ENCODE assay signal across 8 mouse cellular contexts in genomic region chr11:60104810-60105592, GRCm38 (mm10). TPM values are rescaled to one million over a fixed set of nuclear protein-coding genes. Genes with fewer than 3 reads are reported as not detected.
A peak's percentile ranks its signal among the peaks of the same experiment; 100 is the strongest.
DNase-seq lines count a peak whose midpoint lies in the region; ATAC-seq and TF ChIP-seq lines count a peak whose summit lies in the region.

TSS of gene Rai1 (plus strand) at chr11:60105013.

- H3K4me2 ChIP-seq in hindbrain, embryonic 12.5 days (replicated peaks), result peak within 1 kb of the TSS; percentile 87

- ATAC-seq in hindbrain, embryonic 12.5 days (ENCODE audit: low FRiP score), result peak; percentile 81

- no peaks in the 10 kb centered on the region for H3K27me3 ChIP-seq in MEL (ENCODE audit: control insufficient read depth in 1 of 2, insufficient read depth in 2 of 2, low read length in 2 of 2)
- no peaks in the 10 kb centered on the region for H3K27me3 ChIP-seq in hindbrain, embryonic 12.5 days

- H3K4me1 ChIP-seq in MEL (ENCODE audit: control insufficient read depth in 1 of 2, insufficient read depth in 2 of 2, low read length in 2 of 2), result peaks cover 41 to 65% of the 10 kb centered on the region in 2 experiments
- H3K4me1 ChIP-seq in hindbrain, embryonic 12.5 days, result peaks cover 41% of the 10 kb centered on the region

- DNase-seq in MEL (ENCODE audit: low read depth, low spot score), result peak; percentile 91
- peak; percentile 98 to 99 for DNase-seq in cerebellum, postnatal 14 days
- DNase-seq in frontal cortex, postnatal 14 days (ENCODE audit: low spot score in 2 of 2), result peak; percentile 73 to 87
- peak; percentile 93 for DNase-seq in layer of hippocampus, postnatal 14 days (ENCODE audit: low spot score in 2 of 2)
- peak; percentile 95 for DNase-seq in lung, postnatal 14 days
- peak; percentile 93 for DNase-seq in ovary, postnatal 36 days (ENCODE audit: low spot score)
- peak; percentile 98 for DNase-seq in thymus, postnatal 25 days

- H3K79me2 ChIP-seq in MEL (ENCODE audit: control insufficient read depth, insufficient read depth, low read length, poor library complexity), result peaks cover 52% of the 10 kb centered on the region

- peak within 1 kb of the TSS; percentile 96 for H3K9ac ChIP-seq in MEL (ENCODE audit: control insufficient read depth, low read depth, low read length, poor library complexity, severe bottlenecking)
- peak within 1 kb of the TSS; percentile 97 for H3K9ac ChIP-seq in hindbrain, embryonic 12.5 days

- WGBS in hindbrain, embryonic 12.5 days, result under 1% methylated on average over 96 of the region's 105 CpGs

- no peaks in the 10 kb centered on the region for H3K9me3 ChIP-seq in MEL (replicated peaks; ENCODE audit: insufficient read depth, low read length)
- no peaks in the 10 kb centered on the region for H3K9me3 ChIP-seq in hindbrain, embryonic 12.5 days (replicated peaks)

- TF ChIP-seq RAD21 in MEL (IDR thresholded peaks at IDR 0.05; ENCODE audit: low read depth, low read length), result peak; percentile 68

- H3K4me3 ChIP-seq in MEL (ENCODE audit: control insufficient read depth in 1 of 2, insufficient read depth in 1 of 2, low read depth in 2 of 2, low read length in 2 of 2), result peak within 1 kb of the TSS; percentile 89 to 94
- peak within 1 kb of the TSS; percentile 91 for H3K4me3 ChIP-seq in hindbrain, embryonic 12.5 days

- TF ChIP-seq CTCF in MEL (IDR thresholded peaks at IDR 0.05 in 2 of 3, conservative IDR thresholded peaks at IDR 0.05 in 1 of 3; ENCODE audit: control insufficient read depth in 1 of 3, insufficient read depth in 1 of 3, low read depth in 2 of 3, low read length in 3 of 3, poor library complexity in 1 of 3, severe bottlenecking in 1 of 3), result peak; percentile 68 to 98 (median 91); a peak in 5 of 6 replicates

- H3K27ac ChIP-seq in MEL (ENCODE audit: control insufficient read depth, low read depth, low read length), result peak within 1 kb of the TSS; percentile 86
- peak within 1 kb of the TSS; percentile 94 for H3K27ac ChIP-seq in hindbrain, embryonic 12.5 days

- peak; percentile 61 to 75; a peak in 2 of 4 replicates for TF ChIP-seq POLR2A in MEL (IDR thresholded peaks at IDR 0.05; ENCODE audit: control insufficient read depth in 1 of 2, insufficient read depth in 1 of 2, low read depth in 1 of 2, low read length in 2 of 2, poor library complexity in 1 of 2)

- H3K36me3 ChIP-seq in MEL (ENCODE audit: control insufficient read depth in 1 of 2, insufficient read depth in 2 of 2, low read length in 2 of 2), result peaks cover 0 to 65% of the 10 kb centered on the region in 2 experiments; a peak in 3 of 4 replicates
- no peaks in the 10 kb centered on the region for H3K36me3 ChIP-seq in hindbrain, embryonic 12.5 days

- peak in 1 of 2 experiments; percentile 49; a peak in 2 of 4 replicates for TF ChIP-seq EP300 in MEL (IDR thresholded peaks at IDR 0.05; ENCODE audit: low read depth in 1 of 2, low read length in 2 of 2)

TF ChIP-seq in MEL, 35 proteins besides CTCF, POLR2A, EP300 and RAD21:
- TF ChIP-seq MYC (IDR thresholded peaks at IDR 0.05; ENCODE audit: low read depth, low read length), result peak; percentile 75; the same call in 1 of the 2 replicates
- no peak for TF ChIP-seq GABPA (IDR thresholded peaks at IDR 0.05; ENCODE audit: low read depth, low read length)
- TF ChIP-seq UBTF (IDR thresholded peaks at IDR 0.05; ENCODE audit: borderline replicate concordance, insufficient read depth, low read depth, low read length), result 0 out of 2 replicates have a peak, but pooled peaks have one; percentile 52
- peak; percentile 21; the same call in 1 of the 2 replicates for TF ChIP-seq NRF1 (IDR thresholded peaks at IDR 0.05; ENCODE audit: insufficient read depth, low read depth, low read length, poor library complexity, severe bottlenecking)
- TF ChIP-seq ZMIZ1 (IDR thresholded peaks at IDR 0.05; ENCODE audit: low read depth, low read length), result no peak
- no peak for TF ChIP-seq POLR2AphosphoS2 (IDR thresholded peaks at IDR 0.05; ENCODE audit: low read length)
- TF ChIP-seq SMC3 (IDR thresholded peaks at IDR 0.05; ENCODE audit: low read depth, low read length), result peak; percentile 73
- peak; percentile 58; the same call in 1 of the 2 replicates for TF ChIP-seq ELF1 (IDR thresholded peaks at IDR 0.05; ENCODE audit: low read depth, low read length)
- TF ChIP-seq POLR2AphosphoS5 (IDR thresholded peaks at IDR 0.05; ENCODE audit: borderline replicate concordance, low read depth, low read length), result no peak
- TF ChIP-seq MAFK (IDR thresholded peaks at IDR 0.05; ENCODE audit: borderline replicate concordance, low read depth, low read length), result no peak
- no peak for TF ChIP-seq CHD2 (IDR thresholded peaks at IDR 0.05; ENCODE audit: low read length)
- TF ChIP-seq MAZ (IDR thresholded peaks at IDR 0.05; ENCODE audit: low read depth, low read length), result peak; percentile 87; the same call in 1 of the 2 replicates
- TF ChIP-seq TAL1 (IDR thresholded peaks at IDR 0.05; ENCODE audit: low read length), result no peak
- TF ChIP-seq MAX (IDR thresholded peaks at IDR 0.05; ENCODE audit: low read length), result peak; percentile 83
- TF ChIP-seq USF1 (IDR thresholded peaks at IDR 0.05; ENCODE audit: low read depth, low read length), result peak; percentile 39; the same call in 1 of the 2 replicates
- peak; percentile 54 for TF ChIP-seq ZC3H11A (IDR thresholded peaks at IDR 0.05; ENCODE audit: low read depth, low read length)
- TF ChIP-seq KAT2A (conservative IDR thresholded peaks at IDR 0.05; ENCODE audit: low read depth, low read length), result no peak; the same call in 1 of the 2 replicates
- TF ChIP-seq BHLHE40 (IDR thresholded peaks at IDR 0.05; ENCODE audit: borderline replicate concordance, low read depth, low read length), result peak; percentile 59; the same call in 1 of the 2 replicates
- no peak for TF ChIP-seq ZKSCAN1 (IDR thresholded peaks at IDR 0.05; ENCODE audit: low read depth, low read length)
- TF ChIP-seq CHD1 (IDR thresholded peaks at IDR 0.05; ENCODE audit: low read depth, low read length), result peak; percentile 65; the same call in 1 of the 2 replicates
- TF ChIP-seq ETS1 (IDR thresholded peaks at IDR 0.05; ENCODE audit: low read depth, low read length), result peak; percentile 57; the same call in 1 of the 2 replicates
- peak; percentile 41; the same call in 1 of the 2 replicates for TF ChIP-seq ZNF384 (IDR thresholded peaks at IDR 0.05; ENCODE audit: low read depth, low read length)
- no peak for TF ChIP-seq E2F4 (IDR thresholded peaks at IDR 0.05; ENCODE audit: borderline replicate concordance, low read depth, low read length)
- no peak for TF ChIP-seq MYB (IDR thresholded peaks at IDR 0.05; ENCODE audit: low read depth, low read length)
- TF ChIP-seq MEF2A (IDR thresholded peaks at IDR 0.05; ENCODE audit: extremely low read depth, insufficient replicate concordance, low read depth, low read length, poor library complexity, severe bottlenecking), result peak; percentile 62; the same call in 1 of the 2 replicates
- peak; percentile 71; the same call in 1 of the 2 replicates for TF ChIP-seq TCF12 (IDR thresholded peaks at IDR 0.05; ENCODE audit: low read depth, low read length)
- TF ChIP-seq JUND (IDR thresholded peaks at IDR 0.05; ENCODE audit: low read depth, low read length), result no peak
- peak; percentile 69 for TF ChIP-seq HCFC1 (IDR thresholded peaks at IDR 0.05; ENCODE audit: low read depth, low read length)
- TF ChIP-seq RCOR1 (IDR thresholded peaks at IDR 0.05; ENCODE audit: low read depth, low read length), result no peak
- peak; percentile 69 for TF ChIP-seq NELFE (IDR thresholded peaks at IDR 0.05; ENCODE audit: low read depth, low read length)
- no peak for TF ChIP-seq GATA1 (IDR thresholded peaks at IDR 0.05; ENCODE audit: low read depth, low read length)
- peak; percentile 88 for TF ChIP-seq MXI1 (IDR thresholded peaks at IDR 0.05; ENCODE audit: low read depth, low read length)
- no peak for TF ChIP-seq USF2 (IDR thresholded peaks at IDR 0.05; ENCODE audit: borderline replicate concordance in 1 of 2, insufficient read depth in 1 of 2, low read depth in 1 of 2, low read length in 2 of 2)
- TF ChIP-seq TBP (IDR thresholded peaks at IDR 0.05; ENCODE audit: low read depth, low read length), result 0 out of 2 replicates have a peak, but pooled peaks have one; percentile 12
- TF ChIP-seq SIN3A (IDR thresholded peaks at IDR 0.05; ENCODE audit: low read length), result peak; percentile 76

RNA-seq across cellular contexts. Expression of gene Rai1, which starts in this region (rescaled TPM):
- 25.0 and 26.3 TPM in 2 replicates for total RNA-seq in MEL (2012; rRNA removed)
- 100 to 1,000 TPM in 1 of 2 experiments, 10 to 100 TPM in 1; 56.7 to 101 TPM for polyA plus RNA-seq in MEL (2012; ENCODE audit: insufficient read depth in 1 of 2, insufficient read length in 2 of 2, low read depth in 1 of 2, low replicate concordance in 2 of 2, missing spikeins in 1 of 2)
- 40.2 and 43.0 TPM in 2 replicates for polyA plus RNA-seq in hindbrain, embryonic 12.5 days (2016; fragmentation: Nextera tagmentation; extraction: Ambion mirVana)
- total RNA-seq in layer of hippocampus, postnatal 14 days (2021), result 10 to 100 TPM; 63.2 to 69.2 TPM

Comparison
In these comparisons a context has a peak if more than half of its experiments do, and no peak if none do; other contexts are left out.
1. Peak in every context shown above with its lines: DNase-seq, ATAC-seq, H3K4me3 ChIP-seq and H3K27ac ChIP-seq.